ENCODE assay signal across 8 mouse cellular contexts in the genomic region with DNA sequence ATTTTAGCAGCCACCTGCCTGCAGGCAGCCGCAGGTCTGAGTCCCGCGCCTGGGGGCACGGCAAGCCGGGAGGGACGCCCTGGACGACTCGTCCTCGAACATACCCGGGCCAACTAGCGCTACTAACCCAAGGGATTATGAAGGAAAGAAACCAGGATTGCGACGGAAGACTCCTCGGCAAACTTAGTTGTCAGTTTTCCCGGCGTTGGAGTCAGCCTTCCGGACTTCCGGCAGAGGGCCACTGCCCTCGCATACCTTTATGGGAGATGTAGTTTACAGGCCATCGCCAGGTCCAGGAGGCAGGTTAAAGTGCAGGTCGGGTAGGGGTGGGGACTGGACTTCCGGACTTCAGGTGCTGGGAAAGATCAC. TPM values are rescaled to one million over a fixed set of nuclear protein-coding genes. Genes with fewer than 3 reads are reported as not detected.
DNase-seq lines count a peak whose midpoint lies in the region; ATAC-seq lines count a peak whose summit lies in the region.

Nudt12 (minus strand) TSS at position 282 of the 369 bp plus-strand sequence.

- 0 out of 2 replicates have a peak, but pooled peaks cover 3% of the 10 kb centered on the region for H3K36me3 ChIP-seq in hindbrain, embryonic 10.5 days
- H3K36me3 ChIP-seq in lung, embryonic 15.5 days = no peaks in the 10 kb centered on the region

- H3K9ac ChIP-seq in lung, embryonic 15.5 days = peak within 1 kb of the TSS; percentile 60

- peaks cover 4% of the 10 kb centered on the region for H3K4me1 ChIP-seq in hindbrain, embryonic 10.5 days (replicated peaks)
- no peaks in the 10 kb centered on the region for H3K4me1 ChIP-seq in lung, embryonic 15.5 days

- ATAC-seq in lung, embryonic 15.5 days (ENCODE audit: borderline replicate concordance, extremely low read depth, low FRiP score, low TSS enrichment) = peak; percentile 89; the same call in 1 of the 2 replicates

- DNase-seq in NIH3T3 (ENCODE audit: low read depth) = peak; percentile 78
- peak; percentile 79 to 81 for DNase-seq in cerebellum, postnatal 10 days
- peak; percentile 51 to 75 for DNase-seq in frontal cortex, adult 2 months (ENCODE audit: extremely low spot score in 1 of 2, low spot score in 1 of 2)
- peak; percentile 70 for DNase-seq in hindbrain, embryonic 10.5 days (ENCODE audit: low spot score)
- DNase-seq in layer of hippocampus, adult 9-11 months = peak; percentile 29
- DNase-seq in ovary, postnatal 10 days (ENCODE audit: low spot score) = peak; percentile 24
- DNase-seq in thymus, postnatal 14 days = peak; percentile 65

- peak within 1 kb of the TSS; percentile 81 for H3K4me3 ChIP-seq in hindbrain, embryonic 10.5 days
- H3K4me3 ChIP-seq in lung, embryonic 15.5 days = peak within 1 kb of the TSS; percentile 50

- H3K4me2 ChIP-seq in lung, embryonic 15.5 days = peak within 1 kb of the TSS; percentile 77

- peak within 1 kb of the TSS; percentile 92 for H3K27ac ChIP-seq in hindbrain, embryonic 10.5 days
- no peak within 1 kb of the TSS; the same call in 1 of the 2 replicates for H3K27ac ChIP-seq in lung, embryonic 15.5 days

- H3K27me3 ChIP-seq in hindbrain, embryonic 10.5 days (ENCODE audit: insufficient read depth, poor library complexity, severe bottlenecking) = no peaks in the 10 kb centered on the region
- H3K27me3 ChIP-seq in lung, embryonic 15.5 days = no peaks in the 10 kb centered on the region

- WGBS in hindbrain, embryonic 10.5 days = under 1% methylated on average over 22 of the region's 22 CpGs
- WGBS in lung, embryonic 15.5 days = under 1% methylated on average over 22 of the region's 22 CpGs

- H3K9me3 ChIP-seq in hindbrain, embryonic 10.5 days = no peaks in the 10 kb centered on the region
- H3K9me3 ChIP-seq in lung, embryonic 15.5 days = no peaks in the 10 kb centered on the region

RNA-seq across cellular contexts. Expression of gene Nudt12, which starts in this region (rescaled TPM):
- 4.7 and 5.1 TPM in 2 replicates for polyA plus RNA-seq in frontal cortex, adult 2 months (2012; rRNA removed)
- polyA plus RNA-seq in hindbrain, embryonic 10.5 days (2016; fragmentation: Nextera tagmentation; extraction: Ambion mirVana) = 6.1 and 8.9 TPM in 2 replicates
- 3.6 and 4.8 TPM in 2 replicates for polyA plus RNA-seq in lung, embryonic 15.5 days (2015; fragmentation: Nextera tagmentation; extraction: Ambion mirVana)

Comparison
In these comparisons a context has a peak if more than half of its experiments do, and no peak if none do; other contexts are left out.
1. DNase-seq: peak in every context shown above with its lines; median percentile 80 in cerebellum, postnatal 10 days; 78 in NIH3T3; 70 in hindbrain, embryonic 10.5 days; 65 in thymus, postnatal 14 days; 63 in frontal cortex, adult 2 months; 29 in layer of hippocampus, adult 9-11 months; 24 in ovary, postnatal 10 days.